Mouse (Mus musculus): ENCODE data around the gene Zbtb20.

Zbtb20 gene

DNA sequence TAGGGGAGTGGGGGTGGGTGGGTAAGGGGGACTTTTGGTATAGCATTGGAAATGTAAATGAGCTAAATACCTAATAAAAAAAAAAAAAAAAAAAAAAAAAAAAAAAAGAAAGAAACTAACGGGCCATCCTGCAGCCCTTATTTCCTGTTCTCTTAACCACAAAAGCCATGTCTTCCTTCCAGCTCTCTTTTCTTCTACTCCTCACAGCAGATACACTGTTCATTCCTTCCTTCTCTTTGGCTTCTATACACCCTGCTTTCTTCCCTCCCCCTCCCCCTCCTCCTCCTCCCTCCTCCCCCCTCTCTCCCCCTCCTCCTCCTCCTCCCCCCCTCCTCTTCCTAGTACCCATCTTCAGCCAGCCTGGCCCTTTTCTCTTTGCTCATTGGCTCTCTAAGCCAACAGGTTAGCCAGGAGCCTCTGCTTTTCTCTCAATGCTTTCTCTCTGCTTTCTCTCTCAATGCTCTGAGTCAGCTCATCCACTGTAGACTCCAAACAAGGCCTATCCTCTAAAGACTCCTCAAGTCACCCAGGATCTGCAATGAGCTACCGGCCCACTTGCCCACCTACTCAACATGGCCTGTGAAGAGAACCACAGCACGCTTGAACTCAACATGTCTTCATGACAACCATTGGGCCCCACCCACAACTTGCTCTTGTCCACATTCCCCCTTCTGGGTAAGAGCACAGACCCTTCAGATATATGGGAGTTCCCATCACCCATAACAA, 774.8 kb downstream of the Zbtb20 start:
- DNase-seq (ENCODE audit: low spot score in 2 of 2): no peak

DNA sequence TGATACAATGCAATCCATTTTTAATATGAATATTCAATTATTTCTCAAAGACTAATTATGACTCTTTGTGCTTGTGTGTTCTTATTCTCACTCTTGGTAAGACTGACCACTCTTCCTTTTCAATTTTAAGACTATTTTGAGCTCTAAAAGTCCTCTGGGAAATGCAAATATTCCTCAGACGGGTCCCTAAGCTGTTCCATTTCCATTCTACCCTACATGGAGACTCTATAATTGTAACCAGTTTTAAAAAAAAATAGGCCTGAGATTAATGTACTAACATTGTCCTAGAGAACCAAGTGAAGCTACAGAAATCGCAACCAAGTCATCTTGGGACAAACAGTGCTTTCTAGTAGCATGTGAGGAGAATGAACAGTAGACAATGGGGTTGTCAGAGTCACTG, 777.6 kb downstream of the Zbtb20 start:
- no peak for DNase-seq (ENCODE audit: low spot score in 2 of 2)

DNA sequence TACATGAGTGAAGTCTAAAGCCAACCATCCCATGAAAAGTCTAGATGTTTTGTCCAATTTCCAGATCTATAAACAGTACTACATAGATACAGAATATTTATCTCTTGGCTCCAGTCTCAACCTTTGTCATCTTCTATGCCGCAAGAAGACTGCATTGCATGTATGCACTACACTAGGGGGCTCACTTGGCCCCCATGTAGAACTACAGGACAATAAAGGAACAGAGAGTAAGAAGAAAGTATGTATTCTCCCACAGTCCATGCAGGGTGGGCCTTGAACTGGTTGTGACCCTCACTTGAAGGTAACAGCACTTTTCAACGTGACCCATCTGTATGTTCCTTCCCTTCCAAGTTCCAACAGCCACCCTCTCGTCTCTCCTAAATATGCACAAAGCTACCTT, 778.6 kb downstream of the Zbtb20 start:
- DNase-seq (ENCODE audit: low spot score in 2 of 2): no peak

DNA sequence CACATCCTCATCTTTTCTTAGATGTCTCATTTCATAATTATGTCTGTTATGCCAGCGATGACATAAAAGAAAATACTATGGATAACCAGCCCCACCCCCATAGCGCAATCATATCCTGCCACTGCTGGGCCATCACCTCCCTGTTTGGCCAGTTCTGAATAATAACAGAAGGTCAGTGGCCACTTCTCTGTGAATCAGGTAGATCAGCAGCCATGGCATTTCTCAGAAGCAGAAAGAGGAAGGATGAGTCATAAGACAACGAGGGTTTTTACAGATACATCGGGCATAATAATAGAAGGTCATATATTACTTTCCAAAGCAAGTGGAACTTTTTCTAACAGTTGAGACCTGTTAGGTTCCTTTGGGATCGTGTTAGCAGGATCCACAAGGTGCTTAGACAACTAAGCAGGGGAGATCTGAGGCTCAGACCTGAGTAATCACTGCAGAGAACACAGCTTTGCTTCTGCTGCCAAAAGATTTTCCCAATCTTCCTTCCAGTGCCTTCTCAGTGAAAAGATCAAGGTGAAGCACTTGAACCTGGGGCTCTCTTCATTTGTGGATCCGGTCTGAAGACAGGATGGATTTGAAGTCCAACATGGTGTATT, 779.6 kb downstream of the Zbtb20 start:
- no peak for DNase-seq (ENCODE audit: low spot score in 2 of 2)

DNA sequence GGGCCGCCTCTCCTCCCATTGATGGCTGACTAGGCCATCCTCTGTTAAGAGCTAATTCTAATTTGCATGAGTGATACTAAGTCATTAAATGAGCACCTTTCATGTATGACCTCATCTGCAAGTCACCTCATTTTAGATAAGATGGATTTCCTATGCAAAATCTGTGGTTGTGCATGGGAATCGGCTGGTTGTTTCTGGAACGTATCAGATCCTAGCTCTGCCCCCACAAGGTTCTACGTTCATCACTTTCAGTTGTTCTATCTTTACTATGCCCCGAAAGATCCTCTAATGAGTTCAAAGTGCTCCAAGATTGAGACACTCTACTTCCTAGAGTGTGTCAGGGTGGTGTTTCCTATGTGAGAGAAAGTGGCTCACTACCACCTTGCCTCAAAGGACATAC, 785.9 kb downstream of the Zbtb20 start:
- no peak for DNase-seq (ENCODE audit: low spot score in 2 of 2)

DNA sequence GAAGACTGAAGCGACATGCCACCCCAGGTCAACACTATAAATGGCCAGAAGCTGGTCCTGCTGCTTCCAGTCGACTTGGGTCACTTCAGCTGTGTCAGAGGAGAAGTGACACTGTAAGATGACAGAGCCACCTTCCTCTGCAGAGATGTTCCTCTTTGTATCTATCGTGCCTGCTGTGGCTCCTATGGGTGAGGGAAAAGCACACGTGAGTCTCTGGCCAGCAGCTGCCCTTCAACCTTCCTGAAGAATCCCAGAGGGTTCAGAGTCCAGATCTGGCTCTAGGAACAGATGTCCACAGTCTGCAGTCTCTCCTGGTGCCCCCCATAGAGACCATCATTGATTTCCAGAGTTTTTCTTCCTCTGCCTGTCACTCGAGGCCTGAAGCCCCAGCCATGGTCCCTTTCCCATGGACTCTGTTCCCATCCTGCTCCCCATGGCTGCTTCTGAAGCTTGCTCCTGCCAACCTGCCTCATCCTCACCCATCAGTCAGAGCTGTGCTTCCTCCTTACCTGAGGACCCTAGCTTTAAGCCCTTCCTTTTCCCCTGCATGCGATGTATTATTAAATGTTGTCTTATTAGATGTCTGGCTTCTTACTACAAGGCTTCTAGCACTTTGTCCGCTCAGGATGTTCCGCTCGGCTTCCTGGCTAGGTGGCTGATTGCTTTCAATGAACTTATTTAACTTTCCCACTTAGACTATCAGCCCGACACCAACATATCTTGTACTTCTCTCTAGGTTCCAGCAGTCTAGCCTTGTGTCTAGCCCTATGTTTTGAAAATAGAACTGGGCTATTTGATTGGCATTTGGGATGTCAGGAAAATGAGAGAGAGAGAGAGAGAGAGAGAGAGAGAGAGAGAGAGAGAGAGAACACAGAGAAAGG, 786.7 kb downstream of the Zbtb20 start:
- no peak for DNase-seq (ENCODE audit: low spot score in 2 of 2)

DNA sequence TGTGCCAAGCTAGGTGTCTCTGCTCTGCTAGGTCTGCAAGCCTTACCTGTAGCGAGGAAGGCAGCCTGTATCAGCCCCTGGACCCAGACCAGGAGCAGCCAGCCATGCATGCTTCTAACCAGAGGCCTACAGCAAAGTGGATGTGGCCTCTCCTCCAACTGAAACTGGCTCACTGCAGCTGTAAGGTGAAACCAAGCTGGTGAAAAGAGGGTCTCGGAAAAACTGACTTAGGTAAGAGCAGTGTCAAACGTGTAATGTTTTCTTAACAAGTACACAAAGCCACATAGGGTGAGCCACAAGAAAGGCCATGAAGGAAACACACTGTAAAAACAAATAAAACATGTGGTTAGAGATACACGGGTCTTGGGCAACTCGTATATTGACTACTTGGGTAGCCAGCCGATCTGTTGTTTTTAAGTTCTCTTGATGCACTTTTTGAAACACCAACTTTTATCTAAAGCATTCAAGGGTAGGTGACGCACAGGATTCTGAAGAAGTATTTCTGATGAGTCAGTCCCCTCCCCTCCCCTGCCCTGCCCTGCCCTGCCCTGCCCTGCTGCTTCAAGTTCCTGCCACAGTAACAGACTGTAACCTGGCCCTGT, 788.4 kb downstream of the Zbtb20 start, which contains the start of gene Tigit:
Gene Tigit, minus strand, starts transcription at position 169 of the 602 bp plus-strand sequence.
- no peak for DNase-seq (ENCODE audit: low spot score in 2 of 2)

DNA sequence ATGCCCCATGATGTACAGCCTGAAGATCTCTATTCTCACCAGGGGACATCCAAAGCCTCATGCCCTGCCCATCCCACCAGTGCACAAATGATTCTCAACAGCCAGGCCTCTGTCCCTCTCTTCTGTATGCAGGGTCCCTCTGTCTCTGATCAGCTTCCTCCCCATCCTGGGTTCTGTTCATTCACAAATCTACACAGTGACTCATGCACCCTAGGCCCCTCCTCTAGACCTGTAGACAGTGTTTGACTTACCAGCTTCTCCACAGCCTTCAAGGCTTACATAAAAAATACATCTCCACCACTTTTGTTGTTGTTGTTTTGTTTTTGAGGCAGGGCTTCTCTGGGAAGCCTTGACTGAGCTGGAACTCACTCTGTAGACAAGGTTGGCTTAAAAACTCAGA, 789.2 kb downstream of the Zbtb20 start:
- DNase-seq (ENCODE audit: low spot score in 2 of 2): no peak

DNA sequence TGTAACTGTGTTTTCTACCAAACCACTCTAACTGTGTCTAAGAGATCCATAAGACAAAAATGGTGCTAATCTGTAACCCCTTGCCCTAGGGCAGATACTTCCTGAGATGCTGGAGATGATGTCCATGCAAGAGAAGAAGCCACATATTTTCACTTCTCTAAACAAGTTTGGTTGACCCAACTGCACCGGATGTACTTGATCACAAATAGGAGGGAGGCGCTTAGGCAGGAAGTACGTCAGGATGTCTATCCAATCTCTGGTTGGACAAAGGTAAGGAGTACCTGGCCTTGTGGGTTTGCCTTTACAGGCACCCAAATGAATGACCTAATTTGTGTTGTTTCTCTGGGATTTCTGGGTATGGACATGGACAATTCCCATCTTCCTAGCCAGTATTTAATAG, 792.6 kb downstream of the Zbtb20 start:
- no peak for DNase-seq (ENCODE audit: low spot score in 2 of 2)

DNA sequence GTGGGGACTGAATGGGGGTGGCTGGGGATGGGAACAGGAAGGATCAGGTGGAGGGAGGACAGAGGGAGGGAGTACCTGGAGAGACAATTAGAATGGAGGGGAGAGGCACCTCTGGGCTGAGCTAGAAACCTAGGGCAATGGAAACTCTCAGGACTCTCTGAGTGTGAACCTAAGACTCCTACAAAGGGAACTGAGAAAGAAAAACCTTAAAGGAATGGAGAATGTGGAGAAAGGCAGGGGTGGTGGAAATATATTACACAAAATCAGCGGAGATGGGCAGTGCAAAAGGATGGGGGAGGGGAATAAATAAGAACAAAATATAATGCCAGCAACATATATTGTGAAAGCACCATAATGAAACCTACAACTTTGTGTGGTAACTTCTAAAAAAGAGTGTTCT, 796.3 kb downstream of the Zbtb20 start:
- DNase-seq (ENCODE audit: low spot score in 2 of 2): no peak

DNA sequence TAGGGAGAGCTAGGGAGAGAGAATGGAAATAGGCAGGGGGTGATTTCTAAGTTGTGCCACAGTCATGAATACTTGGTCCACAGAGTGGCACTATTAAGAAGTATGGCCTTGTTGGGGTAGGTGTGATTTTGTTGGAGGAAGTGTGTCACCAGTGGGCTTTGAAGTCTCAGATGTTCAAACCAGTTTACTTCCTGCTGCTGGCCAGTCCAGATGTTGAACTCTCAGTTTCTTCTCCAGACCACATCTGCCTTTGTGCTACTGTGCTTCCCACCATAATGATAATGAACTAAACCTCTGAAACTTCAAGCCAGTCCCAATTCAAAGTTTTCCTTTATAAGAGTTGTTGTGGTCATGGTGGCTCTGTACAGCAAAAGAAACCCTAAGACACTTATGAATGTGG, 797.0 kb downstream of the Zbtb20 start:
- no peak for DNase-seq (ENCODE audit: low spot score in 2 of 2)

DNA sequence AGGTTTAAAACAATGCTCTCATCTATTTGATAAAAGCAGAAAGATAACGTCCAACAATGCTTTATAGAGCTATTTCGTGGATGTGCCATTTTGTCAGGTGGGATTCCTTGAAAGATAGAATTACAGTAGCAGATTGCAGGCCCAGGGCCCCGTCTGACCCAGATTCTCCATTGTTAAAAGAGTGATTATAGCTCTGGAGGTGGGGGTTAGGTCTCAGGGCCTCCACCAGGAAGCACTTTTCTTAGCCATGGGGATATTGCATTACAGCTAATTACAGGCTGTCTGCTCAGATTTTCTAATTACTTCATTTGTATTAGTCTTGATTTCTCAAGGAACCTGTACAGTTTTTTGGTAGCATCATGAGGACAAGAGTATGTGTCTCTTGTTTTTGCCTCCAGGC, 798.7 kb downstream of the Zbtb20 start:
- no peak for DNase-seq (ENCODE audit: low spot score in 2 of 2)

DNA sequence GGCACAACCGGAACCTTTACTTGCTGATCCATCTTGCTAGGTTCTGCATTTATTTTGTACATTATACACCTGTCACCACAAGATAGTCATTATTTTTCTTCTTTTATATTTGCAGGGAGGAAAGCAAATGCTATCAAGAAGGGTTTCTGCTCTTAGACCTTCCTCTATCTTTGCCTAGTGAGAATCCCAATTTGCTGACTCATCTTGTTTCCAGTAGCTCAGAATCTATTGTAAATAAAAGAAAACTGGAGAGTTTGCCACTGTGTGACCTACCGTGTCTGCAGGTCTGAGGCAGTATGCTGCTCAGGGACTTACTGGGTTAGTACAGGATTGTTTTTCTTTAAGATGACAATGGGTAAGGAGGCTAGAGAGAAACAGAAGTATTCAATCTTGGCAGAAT, 812.3 kb downstream of the Zbtb20 start:
- DNase-seq (ENCODE audit: low spot score in 2 of 2): no peak

DNA sequence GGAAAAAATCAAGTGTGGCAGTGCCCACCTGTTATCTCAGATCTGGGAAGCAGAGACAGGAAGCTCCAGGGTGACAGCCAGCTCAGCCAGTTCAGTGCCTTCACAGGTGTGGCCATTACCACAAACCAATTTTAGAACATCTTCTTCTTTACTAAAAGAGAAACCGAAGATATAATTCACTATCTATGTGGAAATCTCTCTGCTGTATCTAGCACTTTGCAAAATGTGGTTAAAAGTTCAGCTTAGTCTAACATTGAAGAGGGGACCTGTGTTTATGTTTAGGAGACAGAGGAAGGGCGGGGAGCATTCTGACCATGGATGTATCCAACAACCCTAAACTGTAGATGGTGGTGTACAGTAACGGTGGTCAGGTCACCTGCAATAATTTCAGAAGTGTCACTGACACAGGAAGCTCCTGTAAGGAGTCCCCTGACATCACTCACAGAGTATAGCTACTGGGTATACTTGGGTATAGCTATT, 814.6 kb downstream of the Zbtb20 start:
- no peak for DNase-seq (ENCODE audit: low spot score in 2 of 2)

DNA sequence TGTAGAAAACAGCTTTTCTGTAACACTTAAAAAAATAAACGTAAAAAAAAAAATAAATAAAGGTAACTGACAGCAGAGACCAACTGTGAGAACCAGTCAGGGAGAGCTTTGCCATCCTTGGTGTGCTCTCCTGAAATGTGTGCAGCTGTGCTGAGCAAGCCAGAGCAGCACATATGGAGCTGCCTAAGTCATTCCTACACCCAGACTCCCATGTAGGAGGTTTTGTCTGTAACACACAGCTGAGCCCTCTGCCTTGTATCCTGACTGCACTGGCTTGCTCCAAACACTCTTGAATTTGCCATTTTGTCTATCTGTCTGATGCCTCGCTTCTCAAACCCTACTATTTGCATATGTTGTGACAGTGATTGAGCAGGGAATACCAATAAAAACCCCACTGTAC, 815.2 kb downstream of the Zbtb20 start:
- DNase-seq (ENCODE audit: low spot score in 2 of 2): peak in 1 of 2 experiments; percentile 30

DNA sequence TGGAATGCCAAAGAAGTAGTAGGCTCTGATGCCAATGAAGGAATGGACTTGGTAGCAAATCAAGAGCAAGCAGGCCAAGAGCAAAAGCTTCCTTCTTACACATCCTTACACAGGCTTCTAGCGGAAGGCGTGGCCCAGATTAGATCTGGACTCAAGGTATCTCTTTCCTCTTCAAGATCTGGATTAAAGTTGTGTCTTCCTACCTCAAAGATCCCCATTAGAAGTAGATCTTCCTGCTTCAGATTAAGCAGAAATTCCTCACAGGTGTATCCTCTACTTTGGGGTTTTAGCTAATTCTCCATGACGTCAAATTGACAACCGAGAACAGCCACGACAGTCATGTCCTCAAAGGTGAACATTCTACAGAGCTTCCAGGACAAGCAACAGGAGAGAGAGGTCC, 816.1 kb downstream of the Zbtb20 start:
- DNase-seq (ENCODE audit: low spot score in 2 of 2): no peak

Data from frontal cortex, postnatal 36 days (tissue).